Mouse (Mus musculus) lung, embryonic 14.5 days (tissue): ENCODE results near the gene Cadps2. TPM values are rescaled to one million over a fixed set of nuclear protein-coding genes. Genes with fewer than 3 reads are reported as not detected.

Source experiments
- ATAC-seq: fragments of 200-750 bp; cut with Nextera tagmentation; 2 replicates; pipeline ENCODE4 v1.8.0; 2017; ENCODE audit warnings: mild to moderate bottlenecking, moderate TSS enrichment, moderate library complexity; ENCODE audit not compliant: insufficient read depth
- DNase-seq: peaks from one replicate; pipeline ENCODE4 v3.0.0-alpha.2; 2015
- H3K27ac ChIP-seq: fragments of 300-500 bp; sonication (generic); 2 replicates; pipeline ENCODE4 v1.5.1; 2014; ENCODE audit warnings: low read depth, mild to moderate bottlenecking, moderate library complexity
- H3K27me3 ChIP-seq: fragments of 300-500 bp; sonication (generic); 2 replicates; pipeline ENCODE4 v1.6.1; 2014; ENCODE audit warnings: low read length, control low read depth; ENCODE audit not compliant: insufficient read depth
- H3K36me3 ChIP-seq: fragments of 300-500 bp; sonication (generic); 2 replicates; pipeline ENCODE4 v1.6.1; 2014; ENCODE audit warnings: control low read depth; ENCODE audit not compliant: insufficient read depth
- H3K4me1 ChIP-seq: fragments of 300-500 bp; sonication (generic); 2 replicates; pipeline ENCODE4 v1.6.1; 2014; ENCODE audit warnings: antibody characterized with exemption, control low read depth; ENCODE audit not compliant: insufficient read depth
- H3K4me2 ChIP-seq: fragments of 300-500 bp; sonication (generic); 2 replicates; pipeline ENCODE4 v1.6.1; 2014; ENCODE audit warnings: mild to moderate bottlenecking
- H3K4me3 ChIP-seq: fragments of 300-500 bp; sonication (generic); 2 replicates; pipeline ENCODE4 v1.5.1; 2014; ENCODE audit warnings: low read depth, low read length
- H3K9ac ChIP-seq: fragments of 300-500 bp; sonication (generic); 2 replicates; pipeline ENCODE4 v1.6.1; 2014
- H3K9me3 ChIP-seq: fragments of 300-500 bp; sonication (generic); 2 replicates; pipeline ENCODE4 v1.6.1; 2016; ENCODE audit warnings: low read depth, low read length, control low read depth
- CTCF ChIP-seq: IDR thresholded peaks from 2 replicates; pipeline ENCODE4 v1.5.1; 2016; ENCODE audit warnings: antibody characterized with exemption, low read depth
- WGBS: fragments of 180-500 bp; shearing (Covaris S2); extraction: QIAGEN DNeasy Blood & Tissue Kit; methylation state at CpG from one replicate; pipeline ENCODE4 v1.1.7; 2014; 5-methylcytosine and 5-hydroxymethylcytosine counted together
- polyA plus RNA-seq: library from polyadenylated mRNA; unstranded; fragments of >200 nt; fragmentation: Nextera tagmentation; extraction: Ambion mirVana; gene quantifications from 2 replicates; pipeline ENCODE4 v1.2.1, GENCODE M21; 2014

Cadps2 gene
- polyA plus RNA-seq, 1 experiment from 2014 or later, result 6.7 TPM

- WGBS, result 85% methylated on average over 4 of the region's 4 CpGs
- no peak for ATAC-seq
- H3K4me3 ChIP-seq, result no peak overlapping the region
These were observed 3.7 kb downstream of the Cadps2 start for GRCm38 (mm10) chr6:23835552-23835951.

GRCm38 (mm10) chr6:23830741-23831140 lies 8.5 kb downstream of the Cadps2 start:
- no peak overlapping the region for H3K9ac ChIP-seq
- ATAC-seq, result no peak
- H3K36me3 ChIP-seq, result no peaks in the 10 kb centered on the region
- no peak for TF ChIP-seq CTCF
- H3K27me3 ChIP-seq, result no peaks in the 10 kb centered on the region
- H3K9me3 ChIP-seq, result no peaks in the 10 kb centered on the region
- no peaks in the 10 kb centered on the region for H3K4me1 ChIP-seq
- H3K27ac ChIP-seq, result no peak overlapping the region
- no peak for DNase-seq
- H3K4me2 ChIP-seq, result no peak overlapping the region
- WGBS, result 59% methylated on average over 3 of the region's 3 CpGs
- no peak overlapping the region for H3K4me3 ChIP-seq

More at GRCm38 (mm10) chr6:23835552-23835951, 3.7 kb downstream of the Cadps2 start:
- no peak for DNase-seq
- Histone ChIP-seq H3K9ac (no peak overlapping the region), H3K36me3 (no peaks in the 10 kb centered on the region), H3K4me2 (no peak overlapping the region), H3K4me1 (no peaks in the 10 kb centered on the region), H3K27ac (no peak overlapping the region), H3K27me3 (peaks cover 13% of the 10 kb centered on the region), H3K9me3 (no peaks in the 10 kb centered on the region)
- no peak for TF ChIP-seq CTCF

DNA sequence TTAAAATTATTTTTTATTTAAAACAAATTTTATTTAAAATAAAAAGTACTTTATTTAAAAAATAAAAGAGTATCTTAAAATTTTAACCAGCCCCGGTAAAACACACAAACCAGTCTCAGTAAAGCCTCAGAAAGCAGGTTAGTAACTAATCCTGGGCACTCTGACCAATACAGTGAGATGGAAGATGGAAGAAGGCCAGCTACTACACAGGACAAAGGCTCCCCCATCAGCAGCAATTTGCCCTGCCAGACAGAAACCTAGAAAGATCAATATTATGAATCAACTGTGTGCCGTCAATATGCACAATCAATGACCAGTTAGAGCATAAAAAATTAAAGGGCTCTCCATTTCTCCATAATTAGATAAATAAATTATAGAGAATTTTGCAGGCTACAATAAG lies 9.9 kb downstream of the Cadps2 start:
- DNase-seq (no peak), ATAC-seq (no peak)
- H3K27ac ChIP-seq, result no peak overlapping the region
- no peak overlapping the region for H3K4me3 ChIP-seq
- H3K36me3 ChIP-seq, result no peaks in the 10 kb centered on the region
- 83% methylated on average over 2 of the region's 2 CpGs for WGBS
- H3K9me3 ChIP-seq, result no peaks in the 10 kb centered on the region
- no peak for TF ChIP-seq CTCF
- H3K4me1 ChIP-seq, result no peaks in the 10 kb centered on the region
- no peaks in the 10 kb centered on the region for H3K27me3 ChIP-seq
- no peak overlapping the region for H3K4me2 ChIP-seq
- no peak overlapping the region for H3K9ac ChIP-seq

DNA sequence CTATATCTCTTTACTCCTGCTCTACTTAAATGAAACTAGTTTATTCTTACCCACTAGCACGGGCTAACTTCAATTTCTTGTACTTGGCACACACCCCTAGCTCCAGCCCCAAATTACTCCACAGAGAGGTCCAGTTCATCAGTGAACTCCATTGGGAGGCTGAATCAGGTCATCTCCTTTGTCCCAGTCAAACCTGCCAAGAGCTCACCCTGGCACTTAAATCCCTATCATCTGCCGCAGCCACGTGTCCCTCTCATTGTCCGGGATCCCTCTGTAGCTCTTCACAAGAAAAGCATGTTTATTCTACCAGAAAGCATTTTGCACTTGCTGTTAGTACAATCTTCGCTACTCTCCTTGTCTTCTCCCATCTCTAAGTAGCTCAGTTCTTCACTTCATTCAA lies 17.4 kb downstream of the Cadps2 start:
- ATAC-seq (no peak), DNase-seq (no peak)
- Histone ChIP-seq H3K4me1 (no peaks in the 10 kb centered on the region), H3K27me3 (no peaks in the 10 kb centered on the region), H3K36me3 (no peaks in the 10 kb centered on the region), H3K4me2 (no peak overlapping the region), H3K27ac (no peak overlapping the region), H3K4me3 (no peak overlapping the region), H3K9me3 (no peaks in the 10 kb centered on the region), H3K9ac (no peak overlapping the region)
- no peak for TF ChIP-seq CTCF
- WGBS, result 85% methylated on average over 5 of the region's 5 CpGs

- Histone ChIP-seq H3K4me1 (no peaks in the 10 kb centered on the region), H3K9ac (no peak overlapping the region), H3K27ac (no peak overlapping the region), H3K9me3 (no peaks in the 10 kb centered on the region), H3K36me3 (no peaks in the 10 kb centered on the region), H3K27me3 (no peaks in the 10 kb centered on the region), H3K4me3 (no peak overlapping the region), H3K4me2 (no peak overlapping the region)
- DNase-seq (peak; percentile 68), ATAC-seq (peak; percentile 74; the same call in 1 of the 2 replicates)
- no peak for TF ChIP-seq CTCF
- 53% methylated on average over 1 of the region's 1 CpGs for WGBS
These were observed 29.1 kb downstream of the Cadps2 start for GRCm38 (mm10) chr6:23810087-23810486.

GRCm38 (mm10) chr6:23809344-23809743 lies 29.9 kb downstream of the Cadps2 start:
- H3K9ac ChIP-seq, result no peak overlapping the region
- DNase-seq (no peak), ATAC-seq (no peak)
- no peaks in the 10 kb centered on the region for H3K9me3 ChIP-seq
- TF ChIP-seq CTCF, result no peak
- no peaks in the 10 kb centered on the region for H3K36me3 ChIP-seq
- H3K4me1 ChIP-seq, result no peaks in the 10 kb centered on the region
- WGBS, result 91% methylated on average over 6 of the region's 6 CpGs
- no peaks in the 10 kb centered on the region for H3K27me3 ChIP-seq
- H3K4me3 ChIP-seq, result no peak overlapping the region
- no peak overlapping the region for H3K27ac ChIP-seq
- H3K4me2 ChIP-seq, result no peak overlapping the region

GRCm38 (mm10) chr6:23805333-23805732 lies 33.9 kb downstream of the Cadps2 start:
- Histone ChIP-seq H3K9ac (no peak overlapping the region), H3K36me3 (no peaks in the 10 kb centered on the region), H3K27ac (no peak overlapping the region), H3K4me2 (no peak overlapping the region), H3K9me3 (no peaks in the 10 kb centered on the region), H3K27me3 (no peaks in the 10 kb centered on the region), H3K4me1 (no peaks in the 10 kb centered on the region), H3K4me3 (no peak overlapping the region)
- no peak for TF ChIP-seq CTCF
- 92% methylated on average over 7 of the region's 7 CpGs for WGBS
- ATAC-seq (no peak), DNase-seq (no peak)

DNA sequence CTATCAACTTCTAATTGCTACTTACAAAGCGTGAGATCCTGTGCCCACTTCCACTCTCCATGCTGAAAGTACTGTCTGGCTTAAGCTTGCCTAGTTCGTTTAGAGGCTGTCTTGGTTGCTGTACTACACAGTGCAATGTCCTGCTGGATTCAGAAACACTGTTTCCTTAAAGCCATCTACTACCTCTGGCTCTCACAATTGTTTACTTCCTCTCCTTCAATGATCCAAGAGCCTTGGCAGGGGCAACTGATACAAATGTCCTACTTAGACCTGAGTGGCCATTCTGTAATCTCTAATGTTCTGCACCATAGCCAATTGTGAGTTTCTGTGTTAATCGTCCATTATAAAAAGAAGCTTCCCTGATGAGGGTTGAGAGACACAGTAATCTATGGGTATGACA lies 47.4 kb downstream of the Cadps2 start:
- Histone ChIP-seq H3K4me1 (no peaks in the 10 kb centered on the region), H3K9me3 (no peaks in the 10 kb centered on the region), H3K4me2 (no peak overlapping the region), H3K4me3 (no peak overlapping the region), H3K9ac (no peak overlapping the region), H3K36me3 (no peaks in the 10 kb centered on the region), H3K27me3 (no peaks in the 10 kb centered on the region), H3K27ac (no peak overlapping the region)
- TF ChIP-seq CTCF, result no peak
- 70% methylated on average over 3 of the region's 3 CpGs for WGBS
- ATAC-seq, result no peak
- no peak for DNase-seq
